Mouse (Mus musculus) CH12.LX (cell line): Measurements from ENCODE around the gene Fbxl21.

Source experiments
- CTCF ChIP-seq, 2 experiments: IDR thresholded peaks in 1 of 2; conservative IDR thresholded peaks in 1 of 2; 2 replicates each; pipeline ENCODE4 v1.5.1; 2011 to 2012; ENCODE audit warnings: low read depth in 2 of 2, low read length in 2 of 2, improper control_type of control experiment in 1 of 2, inconsistent platforms in 1 of 2, mild to moderate bottlenecking in 1 of 2, moderate library complexity in 1 of 2
- EP300 ChIP-seq: IDR thresholded peaks from 2 replicates; pipeline ENCODE4 v1.6.1; 2011; ENCODE audit warnings: low read length, improper control_type of control experiment
- HCFC1 ChIP-seq: IDR thresholded peaks from 2 replicates; pipeline ENCODE4 v1.6.1; 2012; ENCODE audit warnings: low read depth, mild to moderate bottlenecking, inconsistent platforms, low read length, improper control_type of control experiment
- JUND ChIP-seq: conservative IDR thresholded peaks from 2 replicates; pipeline ENCODE4 v1.6.1; 2011; ENCODE audit warnings: low read depth, low read length, improper control_type of control experiment
- MAX ChIP-seq: IDR thresholded peaks from 2 replicates; pipeline ENCODE4 v1.6.1; 2011; ENCODE audit warnings: low read length, improper control_type of control experiment
- MAZ ChIP-seq: IDR thresholded peaks from 2 replicates; pipeline ENCODE4 v1.6.1; 2012; ENCODE audit warnings: low read depth, mild to moderate bottlenecking, inconsistent platforms, low read length, improper control_type of control experiment, moderate library complexity
- MXI1 ChIP-seq: IDR thresholded peaks from 2 replicates; pipeline ENCODE4 v1.6.1; 2011; ENCODE audit warnings: mild to moderate bottlenecking, low read depth, low read length, improper control_type of control experiment
- POLR2A ChIP-seq: IDR thresholded peaks from 2 replicates; pipeline ENCODE4 v1.6.1; 2011; ENCODE audit warnings: low read depth, mild to moderate bottlenecking, improper control_type of control experiment, low read length
- SIN3A ChIP-seq: IDR thresholded peaks from 2 replicates; pipeline ENCODE4 v1.6.1; 2012; ENCODE audit warnings: low read length, improper control_type of control experiment, inconsistent platforms
- TBP ChIP-seq: conservative IDR thresholded peaks from 2 replicates; pipeline ENCODE4 v1.6.1; 2011; ENCODE audit warnings: low read depth, low read length, improper control_type of control experiment
- UBTF ChIP-seq: IDR thresholded peaks from 2 replicates; pipeline ENCODE4 v1.6.1; 2012; ENCODE audit warnings: low read depth, mild to moderate bottlenecking, inconsistent platforms, low read length, improper control_type of control experiment, moderate library complexity
- USF1 ChIP-seq: IDR thresholded peaks from 2 replicates; pipeline ENCODE4 v1.6.1; 2014; ENCODE audit warnings: low read depth, mild to moderate bottlenecking, inconsistent platforms, low read length, improper control_type of control experiment
- USF2 ChIP-seq: conservative IDR thresholded peaks from 2 replicates; pipeline ENCODE4 v1.6.1; 2011; ENCODE audit warnings: low read depth, low read length, improper control_type of control experiment
- ZC3H11A ChIP-seq: IDR thresholded peaks from 2 replicates; pipeline ENCODE4 v1.6.1; 2012; ENCODE audit warnings: low read depth, mild to moderate bottlenecking, inconsistent platforms, low read length, improper control_type of control experiment

GRCm38 (mm10) chr13:56581512-56581911 lies 59.2 kb downstream of the Fbxl21 start:
- TF ChIP-seq ZC3H11A (no peak), POLR2A (no peak), CTCF (conservative IDR thresholded peaks at IDR 0.05 in 1 of 2, IDR thresholded peaks at IDR 0.05 in 1 of 2; ENCODE audit: low read depth in 2 of 2, low read length in 2 of 2) (no peak), HCFC1 (no peak), USF1 (no peak), SIN3A (no peak), MAX (no peak), EP300 (no peak), MXI1 (no peak), TBP (no peak), UBTF (no peak), JUND (no peak), MAZ (no peak), USF2 (no peak)
